Mouse (Mus musculus): ENCODE measurements around the gene Setd1a. TPM values are rescaled to one million over a fixed set of nuclear protein-coding genes. Genes with fewer than 3 reads are reported as not detected.

The Setd1a gene
- polyA plus RNA-seq, 1 experiment = 29.9 TPM

- no peaks in the 10 kb centered on the region for H3K27me3 ChIP-seq (ENCODE audit: control insufficient read depth, insufficient read depth, low read length)
- H3K36me3 ChIP-seq (ENCODE audit: control insufficient read depth, insufficient read depth, low read length) = no peaks in the 10 kb centered on the region
- H3K27ac ChIP-seq (ENCODE audit: control insufficient read depth, insufficient read depth, low read length) = peak overlapping the region; percentile 89
- H3K4me1 ChIP-seq (replicated peaks; ENCODE audit: control insufficient read depth, insufficient read depth, low read length) = peaks cover 2% of the 10 kb centered on the region; the same call in 1 of the 2 replicates
- peak overlapping the region; percentile 67 for H3K4me3 ChIP-seq (ENCODE audit: control insufficient read depth, insufficient read depth, low read length)
- WGBS = under 1% methylated on average over 15 of the region's 15 CpGs
- DNase-seq = peak; percentile 77
- TF ChIP-seq CTCF (IDR thresholded peaks at IDR 0.05; ENCODE audit: borderline replicate concordance, control insufficient read depth, extremely low read depth, insufficient read depth, low read length, poor library complexity) (no peak), POLR2A (IDR thresholded peaks at IDR 0.05; ENCODE audit: control insufficient read depth, extremely low read depth, insufficient read depth, low read length, poor library complexity) (no peak; the same call in 1 of the 2 replicates)
These were observed 64.4 kb downstream of the Setd1a start for GRCm38 (mm10) chr7:127840886-127841285.

- H3K27ac ChIP-seq (ENCODE audit: control insufficient read depth, insufficient read depth, low read length) = peak overlapping the region; percentile 89
- H3K4me1 ChIP-seq (replicated peaks; ENCODE audit: control insufficient read depth, insufficient read depth, low read length) = peaks cover 2% of the 10 kb centered on the region; the same call in 1 of the 2 replicates
- DNase-seq = peak; percentile 94
- H3K36me3 ChIP-seq (ENCODE audit: control insufficient read depth, insufficient read depth, low read length) = peaks cover 3% of the 10 kb centered on the region; the same call in 1 of the 2 replicates
- no peaks in the 10 kb centered on the region for H3K27me3 ChIP-seq (ENCODE audit: control insufficient read depth, insufficient read depth, low read length)
- under 1% methylated on average over 46 of the region's 46 CpGs for WGBS
- TF ChIP-seq CTCF (IDR thresholded peaks at IDR 0.05; ENCODE audit: borderline replicate concordance, control insufficient read depth, extremely low read depth, insufficient read depth, low read length, poor library complexity) (peak; percentile 55), POLR2A (IDR thresholded peaks at IDR 0.05; ENCODE audit: control insufficient read depth, extremely low read depth, insufficient read depth, low read length, poor library complexity) (peak; percentile 32; the same call in 1 of the 2 replicates)
- H3K4me3 ChIP-seq (ENCODE audit: control insufficient read depth, insufficient read depth, low read length) = peak overlapping the region; percentile 67
These were observed 65.0 kb downstream of the Setd1a start for GRCm38 (mm10) chr7:127841340-127842000.

DNA sequence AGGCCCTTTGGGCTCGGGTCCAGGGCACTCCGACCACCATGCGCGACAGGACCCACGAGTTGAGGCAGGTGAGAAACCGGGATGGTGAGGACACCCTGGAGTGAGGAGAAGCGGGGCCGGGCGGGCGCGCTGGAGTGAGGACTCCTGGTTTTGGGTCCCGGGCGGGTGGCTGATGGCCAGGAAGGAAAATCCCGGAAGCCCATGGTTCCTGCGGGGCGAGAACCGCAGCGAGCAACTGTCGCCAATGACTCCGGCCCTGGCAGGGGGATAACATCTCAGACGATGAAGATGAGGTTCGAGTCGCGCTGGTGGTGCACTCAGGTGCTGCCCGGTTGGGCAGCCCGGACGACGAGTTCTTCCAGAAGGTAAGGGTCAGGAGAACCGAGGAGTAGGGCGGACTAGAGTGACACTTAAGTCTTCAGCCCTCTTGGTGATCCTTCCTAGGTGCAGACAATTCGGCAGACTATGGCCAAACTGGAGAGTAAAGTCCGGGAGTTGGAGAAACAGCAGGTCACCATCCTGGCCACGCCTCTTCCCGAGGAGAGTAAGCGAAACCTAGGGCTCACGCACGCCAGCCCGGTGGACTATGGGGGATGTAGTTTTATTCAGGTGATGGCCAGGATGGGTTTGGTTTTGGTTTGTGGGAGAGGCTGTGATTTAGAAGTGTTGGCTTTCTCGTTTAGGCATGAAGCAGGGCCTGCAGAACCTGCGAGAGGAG lies 65.7 kb downstream of the Setd1a start:
- WGBS = 0% methylated on average over 40 of the region's 40 CpGs
- TF ChIP-seq CTCF (IDR thresholded peaks at IDR 0.05; ENCODE audit: borderline replicate concordance, control insufficient read depth, extremely low read depth, insufficient read depth, low read length, poor library complexity) = no peak
- TF ChIP-seq POLR2A (IDR thresholded peaks at IDR 0.05; ENCODE audit: control insufficient read depth, extremely low read depth, insufficient read depth, low read length, poor library complexity) = no peak
- Histone ChIP-seq H3K27me3 (ENCODE audit: control insufficient read depth, insufficient read depth, low read length) (no peaks in the 10 kb centered on the region), H3K4me3 (ENCODE audit: control insufficient read depth, insufficient read depth, low read length) (peak overlapping the region; percentile 67), H3K36me3 (ENCODE audit: control insufficient read depth, insufficient read depth, low read length) (peaks cover 4% of the 10 kb centered on the region; the same call in 1 of the 2 replicates), H3K27ac (ENCODE audit: control insufficient read depth, insufficient read depth, low read length) (peak overlapping the region; percentile 47), H3K4me1 (replicated peaks; ENCODE audit: control insufficient read depth, insufficient read depth, low read length) (peaks cover 2% of the 10 kb centered on the region; the same call in 1 of the 2 replicates)
- DNase-seq = peak; percentile 81

Other genes with a start within 250 kb of the Setd1a start
- 12.5 and 12.8 TPM in 2 replicates for gene Tmem265, start 215.3 kb upstream of the Setd1a start, polyA plus RNA-seq (2012; rRNA removed)
- gene Phkg2, start 203.3 kb upstream of the Setd1a start, polyA plus RNA-seq (2012; rRNA removed) = 193 and 202 TPM in 2 replicates
- 1.5 and 2.9 TPM in 2 replicates for gene Ccdc189, start 188.1 kb upstream of the Setd1a start, polyA plus RNA-seq (2012; rRNA removed)
- gene Rnf40, start 187.9 kb upstream of the Setd1a start, polyA plus RNA-seq (2012; rRNA removed) = 65.9 and 67.4 TPM in 2 replicates
- gene Zfp629, start 160.9 kb upstream of the Setd1a start, polyA plus RNA-seq (2012; rRNA removed) = 27.7 and 33.1 TPM in 2 replicates
- 61.2 and 76.1 TPM in 2 replicates for gene Bcl7c, start 67.7 kb upstream of the Setd1a start, polyA plus RNA-seq (2012; rRNA removed)
- gene Ctf1, start 63.9 kb upstream of the Setd1a start, polyA plus RNA-seq (2012; rRNA removed) = 15.8 and 16.3 TPM in 2 replicates
- gene Ctf2, start 44.5 kb upstream of the Setd1a start, polyA plus RNA-seq (2012; rRNA removed) = not detected in 2 replicates
- gene Fbxl19, start 32.1 kb upstream of the Setd1a start, polyA plus RNA-seq (2012; rRNA removed) = 38.9 and 43.7 TPM in 2 replicates
- gene Orai3, start 6.9 kb upstream of the Setd1a start, polyA plus RNA-seq (2012; rRNA removed) = 23.8 and 27.0 TPM in 2 replicates
- gene Gm49388, start 8.9 kb downstream of the Setd1a start, polyA plus RNA-seq (2012; rRNA removed) = not detected in 2 replicates
- 25.9 and 30.1 TPM in 2 replicates for gene Hsd3b7, start 23.9 kb downstream of the Setd1a start, polyA plus RNA-seq (2012; rRNA removed)
- 76.1 and 93.3 TPM in 2 replicates for gene Stx4a, start 47.6 kb downstream of the Setd1a start, polyA plus RNA-seq (2012; rRNA removed)
- gene Stx1b, start 47.9 kb downstream of the Setd1a start, polyA plus RNA-seq (2012; rRNA removed) = 3.4 and 4.2 TPM in 2 replicates
- gene Zfp646, start 99.6 kb downstream of the Setd1a start, polyA plus RNA-seq (2012; rRNA removed) = 61.3 and 64.2 TPM in 2 replicates
- 23.9 and 34.9 TPM in 2 replicates for gene Zfp668, start 100.2 kb downstream of the Setd1a start, polyA plus RNA-seq (2012; rRNA removed)
- gene Prss53, start 114.3 kb downstream of the Setd1a start, polyA plus RNA-seq (2012; rRNA removed) = 2.0 and 2.5 TPM in 2 replicates
- gene Gm21974, start 118.8 kb downstream of the Setd1a start, polyA plus RNA-seq (2012; rRNA removed) = not detected in 2 replicates
- gene Vkorc1, start 118.9 kb downstream of the Setd1a start, polyA plus RNA-seq (2012; rRNA removed) = 56.9 and 75.1 TPM in 2 replicates
- 94.9 and 103 TPM in 2 replicates for gene Bckdk, start 127.4 kb downstream of the Setd1a start, polyA plus RNA-seq (2012; rRNA removed)
- 25.5 and 29.4 TPM in 2 replicates for gene Kat8, start 135.8 kb downstream of the Setd1a start, polyA plus RNA-seq (2012; rRNA removed)
- gene Prss8, start 153.4 kb downstream of the Setd1a start, polyA plus RNA-seq (2012; rRNA removed) = 5.4 and 6.9 TPM in 2 replicates
- gene Prss36, start 170.1 kb downstream of the Setd1a start, polyA plus RNA-seq (2012; rRNA removed) = 10.3 and 15.8 TPM in 2 replicates
- gene Fus, start 190.8 kb downstream of the Setd1a start, polyA plus RNA-seq (2012; rRNA removed) = 478 and 527 TPM in 2 replicates
- 420 and 521 TPM in 2 replicates for gene Pycard, start 217.2 kb downstream of the Setd1a start, polyA plus RNA-seq (2012; rRNA removed)
- 1.4 and 13.4 TPM in 2 replicates for gene Trim72, start 227.3 kb downstream of the Setd1a start, polyA plus RNA-seq (2012; rRNA removed)

Data from thymus, adult 2 months (tissue).